Mouse (Mus musculus) hindbrain, embryonic 13.5 days (tissue): ENCODE data around the gene Lrfn2. TPM values are rescaled to one million over a fixed set of nuclear protein-coding genes. Genes with fewer than 3 reads are reported as not detected.

Experiments used
- ATAC-seq: fragments of 200-750 bp; cut with Nextera tagmentation; 2 replicates; pipeline ENCODE4 v1.8.0; 2017; ENCODE audit warnings: moderate TSS enrichment; ENCODE audit not compliant: low FRiP score
- H3K27ac ChIP-seq: fragments of 300-500 bp; sonication (generic); 2 replicates; pipeline ENCODE4 v1.5.1; 2015; ENCODE audit warnings: inconsistent platforms, mild to moderate bottlenecking, moderate library complexity
- H3K27me3 ChIP-seq: fragments of 300-500 bp; sonication (generic); 2 replicates; pipeline ENCODE4 v1.6.1; 2015; ENCODE audit warnings: mild to moderate bottlenecking, inconsistent platforms
- H3K36me3 ChIP-seq: fragments of 300-500 bp; sonication (generic); 2 replicates; pipeline ENCODE4 v1.6.1; 2015; ENCODE audit warnings: mild to moderate bottlenecking, inconsistent platforms
- H3K4me1 ChIP-seq: fragments of 300-500 bp; sonication (generic); replicated peaks from 2 replicates; pipeline ENCODE4 v1.6.1; 2015; ENCODE audit warnings: inconsistent platforms
- H3K4me2 ChIP-seq: fragments of 300-500 bp; sonication (generic); 2 replicates; pipeline ENCODE4 v1.6.1; 2015; ENCODE audit warnings: inconsistent platforms, mild to moderate bottlenecking, moderate library complexity
- H3K4me3 ChIP-seq: fragments of 300-500 bp; sonication (generic); 2 replicates; pipeline ENCODE4 v1.5.1; 2015; ENCODE audit warnings: mild to moderate bottlenecking, inconsistent platforms
- H3K9ac ChIP-seq: fragments of 300-500 bp; sonication (generic); 2 replicates; pipeline ENCODE4 v1.6.1; 2015; ENCODE audit warnings: mild to moderate bottlenecking, inconsistent platforms
- H3K9me3 ChIP-seq: fragments of 300-500 bp; sonication (generic); 2 replicates; pipeline ENCODE4 v1.6.1; 2016; ENCODE audit warnings: inconsistent platforms
- WGBS: fragments of 180-500 bp; shearing (Covaris S2); methylation state at CpG from one replicate; pipeline ENCODE4 v1.1.7; 2015; 5-methylcytosine and 5-hydroxymethylcytosine counted together
- microRNA-seq: library from miRNA; unstranded; fragments of <30 nt; microRNA quantifications from one replicate; pipeline ENCODE4, GENCODE M21; 2016
- polyA plus RNA-seq: library from polyadenylated mRNA; unstranded; fragments of >200 nt; fragmentation: Nextera tagmentation; extraction: Ambion mirVana; gene quantifications from 2 replicates; pipeline ENCODE4 v1.2.1, GENCODE M21; 2015

Gene Lrfn2
- polyA plus RNA-seq, 1 experiment from 2014 or later, result 6.5 TPM

- Histone ChIP-seq H3K4me2 (no peak overlapping the region), H3K27ac (no peak overlapping the region), H3K4me1 (no peaks in the 10 kb centered on the region), H3K36me3 (no peaks in the 10 kb centered on the region), H3K9me3 (no peaks in the 10 kb centered on the region), H3K4me3 (no peak overlapping the region), H3K27me3 (no peaks in the 10 kb centered on the region), H3K9ac (no peak overlapping the region)
- ATAC-seq, result no peak
- 95% methylated on average over 2 of the region's 2 CpGs for WGBS
Observed at GRCm38 (mm10) chr17:49111911-49112310, 179.7 kb downstream of the Lrfn2 start.

- Histone ChIP-seq H3K4me3 (no peak overlapping the region), H3K9me3 (no peaks in the 10 kb centered on the region), H3K9ac (no peak overlapping the region), H3K4me2 (no peak overlapping the region), H3K27ac (no peak overlapping the region), H3K27me3 (no peaks in the 10 kb centered on the region), H3K36me3 (no peaks in the 10 kb centered on the region), H3K4me1 (no peaks in the 10 kb centered on the region)
- ATAC-seq, result no peak
- 61% methylated on average over 3 of the region's 3 CpGs for WGBS
Observed at GRCm38 (mm10) chr17:49113336-49113735, 181.2 kb downstream of the Lrfn2 start.

GRCm38 (mm10) chr17:49124166-49124565 is 192.0 kb downstream of the Lrfn2 start:
- Histone ChIP-seq H3K4me1 (no peaks in the 10 kb centered on the region), H3K4me3 (no peak overlapping the region), H3K9me3 (no peaks in the 10 kb centered on the region), H3K4me2 (no peak overlapping the region), H3K9ac (no peak overlapping the region), H3K27me3 (no peaks in the 10 kb centered on the region), H3K36me3 (no peaks in the 10 kb centered on the region), H3K27ac (no peak overlapping the region)
- no peak for ATAC-seq
- WGBS, result 91% methylated on average over 1 of the region's 1 CpGs

GRCm38 (mm10) chr17:49124642-49125041 is 192.5 kb downstream of the Lrfn2 start:
- Histone ChIP-seq H3K27me3 (no peaks in the 10 kb centered on the region), H3K4me1 (no peaks in the 10 kb centered on the region), H3K36me3 (no peaks in the 10 kb centered on the region), H3K9ac (no peak overlapping the region), H3K27ac (no peak overlapping the region), H3K9me3 (no peaks in the 10 kb centered on the region), H3K4me2 (no peak overlapping the region), H3K4me3 (no peak overlapping the region)
- no peak for ATAC-seq
- WGBS, result 83% methylated on average over 3 of the region's 3 CpGs

Small RNA genes lying within 50 kb of the gene (microRNA-seq; reads per million reads assigned to microRNA genes)
- gene Gm44304, result not detected
